Mouse (Mus musculus): ENCODE measurements around the gene Arnt. TPM values are rescaled to one million over a fixed set of nuclear protein-coding genes. Genes with fewer than 3 reads are reported as not detected.
"Not testable (repeated sequence)": the region's sequence is repeated elsewhere in the genome, so short reads cannot be mapped to it uniquely, and the experiment has no call there.

Arnt gene
- polyA plus RNA-seq, 1 experiment from 2014 or later: 14.2 TPM

DNA sequence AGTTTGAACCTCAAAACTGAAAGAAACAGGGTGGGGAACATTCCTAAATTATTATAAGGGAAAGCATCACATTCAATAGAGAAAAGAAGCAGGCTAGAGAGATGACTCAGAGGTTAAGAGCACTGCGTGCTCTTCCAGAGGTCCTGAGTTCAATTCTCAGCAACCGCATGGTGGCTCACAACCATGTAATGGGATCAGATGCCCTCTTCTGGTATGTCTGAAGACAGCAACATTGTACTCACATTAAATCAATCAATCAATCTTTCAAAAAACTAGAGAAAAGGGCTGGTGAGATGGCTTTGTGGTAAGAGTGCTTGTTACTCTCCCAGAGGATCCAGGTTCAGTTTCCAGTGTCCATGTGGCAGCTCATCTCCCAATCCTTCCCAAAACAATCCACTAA is 25.3 kb upstream of the Arnt start:
- Histone ChIP-seq H3K4me2 (replicated peaks; ENCODE audit: low read depth) (no peak overlapping the region), H3K9ac (ENCODE audit: low read length) (no peak overlapping the region), H3K27me3 (ENCODE audit: control insufficient read depth, insufficient read depth, low read length) (no peaks in the 10 kb centered on the region), H3K9me3 (ENCODE audit: control insufficient read depth, low read length) (no peaks in the 10 kb centered on the region), H3K36me3 (ENCODE audit: control insufficient read depth, insufficient read depth, low read length) (no peaks in the 10 kb centered on the region), H3K27ac (replicated peaks) (no peak overlapping the region), H3K4me3 (ENCODE audit: low read depth, low read length) (no peak overlapping the region), H3K4me1 (replicated peaks; ENCODE audit: control insufficient read depth, insufficient read depth) (no peaks in the 10 kb centered on the region)
- TF ChIP-seq CTCF (IDR thresholded peaks at IDR 0.05; ENCODE audit: low read depth) (peak; percentile 18; the same call in 1 of the 2 replicates), EP300 (optimal IDR thresholded peaks at IDR 0.05) (no peak)
- WGBS: 100% methylated on average over 2 of the region's 2 CpGs
- ATAC-seq (ENCODE audit: low FRiP score, low TSS enrichment) (no peak), DNase-seq (ENCODE audit: low spot score) (no peak)

DNA sequence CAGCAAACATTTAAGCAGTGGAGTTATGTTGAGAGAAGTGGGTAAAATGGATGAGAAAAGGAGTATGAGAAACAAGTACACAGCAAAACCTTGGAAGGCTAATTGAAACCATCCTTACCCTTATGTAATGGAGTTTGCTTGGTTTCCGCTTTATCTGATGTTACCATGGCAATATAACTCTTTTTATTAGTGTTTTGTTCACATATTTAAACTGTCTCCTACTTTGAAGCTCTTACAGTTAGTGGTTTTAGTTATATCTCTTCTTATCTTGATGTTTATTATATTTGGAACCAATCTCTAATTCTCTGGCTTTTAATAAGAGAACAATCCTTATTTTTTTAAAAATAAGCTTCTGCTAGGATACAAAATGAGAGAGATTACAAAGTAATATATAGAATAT is 21.9 kb upstream of the Arnt start:
- no peak overlapping the region for H3K4me2 ChIP-seq (replicated peaks; ENCODE audit: low read depth)
- H3K9me3 ChIP-seq (ENCODE audit: control insufficient read depth, low read length): no peaks in the 10 kb centered on the region
- H3K4me3 ChIP-seq (ENCODE audit: low read depth, low read length): no peak overlapping the region
- 82% methylated on average over 1 of the region's 1 CpGs for WGBS
- no peaks in the 10 kb centered on the region for H3K36me3 ChIP-seq (ENCODE audit: control insufficient read depth, insufficient read depth, low read length)
- no peak overlapping the region for H3K27ac ChIP-seq (replicated peaks)
- DNase-seq (ENCODE audit: low spot score): no peak
- H3K9ac ChIP-seq (ENCODE audit: low read length): no peak overlapping the region
- TF ChIP-seq EP300 (optimal IDR thresholded peaks at IDR 0.05): no peak
- ATAC-seq (ENCODE audit: low FRiP score, low TSS enrichment): no peak
- H3K27me3 ChIP-seq (ENCODE audit: control insufficient read depth, insufficient read depth, low read length): no peaks in the 10 kb centered on the region
- no peaks in the 10 kb centered on the region for H3K4me1 ChIP-seq (replicated peaks; ENCODE audit: control insufficient read depth, insufficient read depth)

GRCm38 (mm10) chr3:95417866-95418265 is 16.3 kb upstream of the Arnt start:
- no peak for DNase-seq (ENCODE audit: low spot score)
- no peak overlapping the region for H3K27ac ChIP-seq (replicated peaks)
- WGBS: 82% methylated on average over 6 of the region's 6 CpGs
- no peak overlapping the region for H3K4me2 ChIP-seq (replicated peaks; ENCODE audit: low read depth)
- H3K27me3 ChIP-seq (ENCODE audit: control insufficient read depth, insufficient read depth, low read length): no peaks in the 10 kb centered on the region
- H3K4me1 ChIP-seq (replicated peaks; ENCODE audit: control insufficient read depth, insufficient read depth): no peaks in the 10 kb centered on the region
- H3K4me3 ChIP-seq (ENCODE audit: low read depth, low read length): no peak overlapping the region
- ATAC-seq (ENCODE audit: low FRiP score, low TSS enrichment): no peak
- H3K9ac ChIP-seq (ENCODE audit: low read length): no peak overlapping the region
- TF ChIP-seq CTCF (IDR thresholded peaks at IDR 0.05; ENCODE audit: low read depth): no peak
- no peak for TF ChIP-seq EP300 (optimal IDR thresholded peaks at IDR 0.05)
- H3K9me3 ChIP-seq (ENCODE audit: control insufficient read depth, low read length): no peaks in the 10 kb centered on the region
- H3K36me3 ChIP-seq (ENCODE audit: control insufficient read depth, insufficient read depth, low read length): no peaks in the 10 kb centered on the region

- not testable (repeated sequence) for H3K27me3 ChIP-seq (ENCODE audit: control insufficient read depth, insufficient read depth, low read length)
Measured at GRCm38 (mm10) chr3:95426476-95426875, 7.7 kb upstream of the Arnt start.

DNA sequence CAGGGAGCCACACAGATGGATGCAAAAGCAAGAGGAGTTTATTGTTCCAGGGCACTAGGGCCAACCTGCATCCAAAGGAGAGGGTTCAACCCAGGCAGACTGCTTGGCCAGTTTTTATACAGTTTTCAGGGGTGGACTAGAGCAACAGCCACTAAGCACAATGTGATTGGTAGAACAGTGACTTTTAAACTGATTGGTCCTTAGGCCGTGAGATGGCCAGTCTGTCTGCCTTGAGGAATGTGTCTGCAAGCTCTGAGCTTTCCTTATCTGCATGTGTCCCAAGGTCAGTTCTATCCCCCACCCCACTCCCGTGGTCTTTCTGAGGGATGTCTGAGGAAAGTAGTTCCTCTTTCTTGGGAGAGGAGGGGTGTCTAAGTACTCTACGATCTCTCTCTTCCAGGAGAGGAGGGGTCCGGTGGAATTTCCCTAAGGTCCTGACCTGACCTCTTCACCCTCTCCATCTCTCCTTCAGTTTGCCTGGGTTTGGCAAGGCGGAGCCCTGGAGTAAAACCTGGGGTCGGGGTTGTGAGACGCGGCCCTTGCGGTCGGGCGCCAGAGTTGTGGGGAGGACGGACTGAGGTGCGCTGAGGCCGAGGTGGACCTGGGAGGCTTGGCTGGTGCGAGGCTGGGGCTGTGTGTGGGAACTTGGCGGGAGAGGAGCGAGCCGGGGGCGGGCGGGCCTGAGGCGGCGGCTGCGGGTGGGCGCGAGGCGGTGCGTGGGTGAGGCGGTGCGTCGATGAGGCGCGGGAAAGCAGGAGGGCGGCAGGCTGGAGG is 6.9 kb upstream of the Arnt start:
- not testable (repeated sequence) for H3K27ac ChIP-seq (replicated peaks); H3K4me1 ChIP-seq (replicated peaks; ENCODE audit: control insufficient read depth, insufficient read depth); H3K36me3 ChIP-seq (ENCODE audit: control insufficient read depth, insufficient read depth, low read length); H3K27me3 ChIP-seq (ENCODE audit: control insufficient read depth, insufficient read depth, low read length); H3K9me3 ChIP-seq (ENCODE audit: control insufficient read depth, low read length); DNase-seq (ENCODE audit: low spot score); H3K9ac ChIP-seq (ENCODE audit: low read length)
- Histone ChIP-seq H3K4me3 (ENCODE audit: low read depth, low read length) (peak overlapping the region; percentile 19; the same call in 1 of the 2 replicates), H3K4me2 (replicated peaks; ENCODE audit: low read depth) (peak overlapping the region; percentile 41)
- 52% methylated on average over 8 of the region's 33 CpGs for WGBS
- ATAC-seq (ENCODE audit: low FRiP score, low TSS enrichment): peak; percentile 71

More at GRCm38 (mm10) chr3:95426476-95426875, 7.7 kb upstream of the Arnt start:
- not testable (repeated sequence) for H3K9ac ChIP-seq (ENCODE audit: low read length); H3K9me3 ChIP-seq (ENCODE audit: control insufficient read depth, low read length); ATAC-seq (ENCODE audit: low FRiP score, low TSS enrichment); H3K27ac ChIP-seq (replicated peaks); H3K4me1 ChIP-seq (replicated peaks; ENCODE audit: control insufficient read depth, insufficient read depth); H3K4me3 ChIP-seq (ENCODE audit: low read depth, low read length); H3K36me3 ChIP-seq (ENCODE audit: control insufficient read depth, insufficient read depth, low read length); DNase-seq (ENCODE audit: low spot score); H3K4me2 ChIP-seq (replicated peaks; ENCODE audit: low read depth)
- 91% methylated on average over 5 of the region's 5 CpGs for WGBS

DNA sequence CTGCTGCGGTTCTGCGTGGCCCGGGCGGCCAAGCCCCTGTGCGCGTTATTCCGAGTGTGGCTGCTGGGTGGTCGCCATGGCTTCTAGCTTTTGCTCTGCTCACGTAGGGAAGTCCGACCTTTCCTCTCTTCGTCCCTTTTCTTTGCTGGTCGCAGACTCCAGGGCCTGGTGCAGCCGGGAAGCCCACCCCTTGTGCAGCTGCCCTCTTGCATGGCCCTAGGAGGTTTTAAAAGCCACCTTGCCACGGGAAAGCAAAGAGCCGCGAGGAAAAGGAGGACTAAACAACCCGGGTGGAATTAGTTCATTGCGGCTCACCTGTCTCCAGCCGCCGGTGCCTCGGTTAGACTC is 6.3 kb upstream of the Arnt start:
- ATAC-seq (ENCODE audit: low FRiP score, low TSS enrichment); H3K36me3 ChIP-seq (ENCODE audit: control insufficient read depth, insufficient read depth, low read length); H3K9ac ChIP-seq (ENCODE audit: low read length); H3K4me1 ChIP-seq (replicated peaks; ENCODE audit: control insufficient read depth, insufficient read depth); DNase-seq (ENCODE audit: low spot score); H3K27ac ChIP-seq (replicated peaks); H3K9me3 ChIP-seq (ENCODE audit: control insufficient read depth, low read length); H3K27me3 ChIP-seq (ENCODE audit: control insufficient read depth, insufficient read depth, low read length): not testable (repeated sequence)
- Histone ChIP-seq H3K4me3 (ENCODE audit: low read depth, low read length) (peak overlapping the region; percentile 19; the same call in 1 of the 2 replicates), H3K4me2 (replicated peaks; ENCODE audit: low read depth) (peak overlapping the region; percentile 41)
- 34% methylated on average over 8 of the region's 21 CpGs for WGBS

- not testable (repeated sequence) for H3K36me3 ChIP-seq (ENCODE audit: control insufficient read depth, insufficient read depth, low read length); H3K9me3 ChIP-seq (ENCODE audit: control insufficient read depth, low read length); H3K4me1 ChIP-seq (replicated peaks; ENCODE audit: control insufficient read depth, insufficient read depth); H3K4me3 ChIP-seq (ENCODE audit: low read depth, low read length); H3K27ac ChIP-seq (replicated peaks); ATAC-seq (ENCODE audit: low FRiP score, low TSS enrichment); DNase-seq (ENCODE audit: low spot score); H3K9ac ChIP-seq (ENCODE audit: low read length); H3K4me2 ChIP-seq (replicated peaks; ENCODE audit: low read depth); H3K27me3 ChIP-seq (ENCODE audit: control insufficient read depth, insufficient read depth, low read length)
- 84% methylated on average over 4 of the region's 11 CpGs for WGBS
Measured at GRCm38 (mm10) chr3:95428423-95428822, 5.8 kb upstream of the Arnt start.
